Mouse (Mus musculus) layer of hippocampus, adult 18-20 months (tissue): ENCODE measurements at regions not wholly inside any gene's neighbourhood (a gene's known extent, or its start where the extent isn't known, plus 50 kb on each side); places are given as distances from the start of the nearest gene placed in this dataset.
A peak's percentile ranks its signal among the peaks of the same experiment; 100 is the strongest.

Experiments used
- DNase-seq, 2 experiments: peaks; one replicate each; pipeline ENCODE4 v3.0.0; 2022; ENCODE audit warnings: low spot score in 2 of 2

DNA sequence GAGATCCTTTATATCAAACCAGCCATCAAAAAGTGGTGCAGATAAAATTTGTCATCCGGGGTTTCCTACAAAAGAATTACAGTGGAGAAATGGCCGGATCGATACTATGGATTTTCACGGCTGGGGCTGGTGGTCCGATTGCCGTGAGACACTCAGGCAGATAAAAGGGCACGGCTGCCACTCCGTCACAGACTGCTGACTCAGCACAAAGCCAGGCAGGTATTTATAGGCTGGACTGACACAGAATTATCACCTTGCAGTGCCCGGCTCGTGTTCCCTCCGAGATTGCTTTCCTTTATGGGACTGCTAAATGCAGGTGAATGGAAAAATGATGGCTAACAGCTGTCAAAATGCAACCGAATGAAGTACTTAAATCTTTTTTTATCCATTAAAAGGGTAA lies 199.5 kb upstream of the Zfp64 start:
- DNase-seq, result no peak

DNA sequence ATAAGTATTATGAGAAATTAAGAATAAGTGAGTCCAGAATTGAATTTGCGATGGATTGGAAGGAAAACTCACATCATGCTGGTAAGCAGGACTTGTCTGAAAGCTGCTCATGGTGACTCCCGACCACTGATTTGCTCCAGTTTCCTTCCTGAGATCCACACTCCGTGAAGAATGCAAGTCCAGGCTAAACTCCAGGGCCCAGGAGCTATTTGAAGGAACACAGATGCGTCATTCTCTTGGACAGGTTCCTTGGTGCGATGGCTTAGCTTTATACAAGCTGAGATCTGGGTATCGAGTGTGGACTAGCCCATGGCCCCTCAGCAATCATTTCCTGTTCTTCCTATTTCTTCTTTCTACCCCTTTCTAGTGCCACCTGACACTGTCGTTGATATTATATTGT lies 192.3 kb upstream of the Zfp64 start:
- DNase-seq, result no peak

DNA sequence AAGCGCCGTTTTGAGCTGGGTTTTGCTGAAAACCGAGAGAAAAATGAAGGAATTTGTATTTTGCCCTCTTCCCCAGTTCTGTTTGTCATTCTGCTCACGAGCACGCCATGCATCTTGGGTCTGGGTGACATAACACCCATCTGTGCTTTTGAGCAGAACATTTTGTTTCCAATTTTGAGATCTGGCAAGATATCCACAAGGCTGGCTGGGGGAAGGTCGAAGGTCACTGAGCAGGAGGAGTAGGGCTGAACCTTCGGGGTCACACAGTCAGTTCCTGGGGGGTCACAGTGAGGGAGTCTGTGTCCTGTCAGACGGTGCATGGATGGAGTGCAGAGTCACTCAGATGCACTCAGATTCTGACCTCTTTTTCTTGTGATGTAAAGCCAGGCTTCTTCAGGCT lies 186.8 kb upstream of the Zfp64 start:
- DNase-seq, result no peak

DNA sequence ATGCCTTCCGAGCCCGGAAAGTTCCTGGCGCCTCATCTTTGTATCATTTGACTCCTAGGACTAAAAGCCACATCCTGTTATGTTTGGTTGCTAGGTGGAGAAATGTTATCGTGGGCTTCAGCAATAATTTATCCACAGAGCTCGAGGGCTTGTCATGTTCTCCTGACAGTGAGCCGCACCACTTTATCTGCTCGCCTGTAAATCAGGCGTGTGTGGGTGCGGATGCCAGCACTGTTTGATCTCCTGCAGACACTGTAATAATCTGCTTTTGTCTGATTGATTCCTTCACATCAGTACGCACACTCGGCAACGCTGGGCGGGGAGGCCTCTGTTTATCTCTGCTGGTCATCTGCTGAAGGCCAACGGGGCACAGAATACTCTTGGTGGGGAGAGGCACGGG lies 178.5 kb upstream of the Zfp64 start:
- no peak for DNase-seq

DNA sequence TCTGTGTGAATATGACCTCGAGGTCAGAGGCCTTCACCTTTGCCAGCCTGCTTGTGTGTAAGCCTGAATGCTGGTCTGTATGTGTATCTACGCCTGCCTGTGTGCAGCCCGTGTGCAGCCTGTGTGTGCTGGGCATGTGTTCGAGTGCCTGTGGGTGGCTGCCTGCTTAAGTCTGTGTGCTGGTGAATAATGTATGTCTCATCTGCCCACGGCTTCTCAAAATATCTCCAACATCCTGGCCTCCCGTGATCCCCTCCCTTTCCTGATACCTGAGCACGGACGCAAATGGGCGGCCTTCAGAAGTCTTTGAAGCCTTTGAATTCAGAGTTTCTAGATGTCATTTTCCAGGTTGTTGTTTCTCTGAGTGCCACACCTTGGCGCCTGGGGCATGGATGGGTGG lies 170.1 kb upstream of the Zfp64 start:
- no peak for DNase-seq

DNA sequence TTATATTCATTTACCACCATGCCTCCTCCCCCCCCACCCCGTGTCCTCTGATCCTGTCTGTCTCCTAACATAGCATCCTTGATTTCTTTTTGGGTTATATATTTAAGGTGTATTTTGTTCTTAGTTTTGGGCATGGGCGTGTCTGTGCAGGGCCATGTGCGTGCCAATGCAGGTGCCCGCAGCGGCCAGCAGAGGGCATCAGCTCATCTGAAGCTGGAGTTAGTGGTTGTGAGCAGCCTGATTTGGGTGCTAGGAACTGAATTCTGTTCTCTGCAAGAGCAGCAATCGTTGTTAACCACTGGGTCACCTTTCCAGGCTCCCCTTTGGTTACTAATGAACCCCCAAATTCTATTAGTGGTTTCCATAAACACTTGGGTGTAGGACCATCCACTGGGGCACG lies 167.5 kb upstream of the Zfp64 start:
- DNase-seq, result no peak

DNA sequence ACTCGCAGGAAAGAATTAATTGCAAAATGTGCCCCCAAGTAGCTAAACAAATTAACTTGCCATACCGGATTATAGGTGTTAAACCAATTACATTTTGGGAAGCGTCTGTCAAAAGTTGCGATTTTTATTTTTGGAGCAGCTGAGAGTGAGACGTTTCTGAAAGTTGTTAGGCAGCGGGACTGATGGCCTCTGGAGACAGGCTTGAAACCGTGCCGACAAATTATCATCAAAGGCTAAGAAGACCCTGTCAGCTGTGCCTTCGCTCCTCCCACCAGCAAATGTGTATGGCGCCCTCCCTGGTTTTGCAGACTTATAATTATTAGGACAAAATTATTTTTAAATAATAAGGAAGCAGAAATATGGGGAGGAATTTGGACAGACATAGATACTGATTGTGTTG lies 161.5 kb upstream of the Zfp64 start:
- DNase-seq, result no peak

DNA sequence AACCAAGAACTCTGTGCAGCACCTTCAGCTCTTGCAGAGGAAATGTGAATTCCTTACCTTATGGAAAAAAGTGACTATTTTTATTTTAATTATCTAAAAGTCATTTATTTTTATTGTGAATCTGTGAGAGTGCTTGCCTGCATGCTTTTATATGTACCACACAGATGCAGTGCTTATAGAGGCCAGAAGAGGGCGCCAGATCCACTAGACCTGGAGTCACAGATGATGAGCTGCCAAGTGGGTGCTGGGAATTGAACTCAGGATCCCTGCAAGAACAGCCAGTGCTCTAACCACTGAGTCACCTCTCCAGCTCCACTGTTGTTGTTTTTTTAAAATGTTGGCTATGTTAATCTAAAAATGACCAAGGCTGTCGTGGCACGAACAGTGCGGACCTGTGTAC lies 153.7 kb upstream of the Zfp64 start:
- no peak for DNase-seq

DNA sequence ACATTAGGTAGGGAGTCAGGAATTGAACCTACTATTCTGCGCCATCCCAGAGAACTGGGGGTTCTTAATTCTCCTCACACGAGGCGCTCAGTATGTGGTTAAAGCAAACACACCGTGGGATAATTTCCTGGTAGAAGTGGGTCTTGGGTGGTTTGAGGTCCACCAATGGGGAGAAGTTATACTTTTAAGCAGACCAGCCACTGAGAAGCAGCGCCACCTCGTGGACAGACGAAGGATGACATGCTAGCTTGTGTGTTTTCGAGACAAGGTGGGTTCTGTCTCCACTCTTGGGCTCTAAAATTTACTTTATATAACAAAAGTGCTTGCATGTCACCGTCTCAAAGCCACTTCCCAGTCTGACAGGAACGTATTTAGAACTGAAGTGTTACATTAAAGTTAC lies 152.7 kb upstream of the Zfp64 start:
- peak in 1 of 2 experiments; percentile 35 for DNase-seq

DNA sequence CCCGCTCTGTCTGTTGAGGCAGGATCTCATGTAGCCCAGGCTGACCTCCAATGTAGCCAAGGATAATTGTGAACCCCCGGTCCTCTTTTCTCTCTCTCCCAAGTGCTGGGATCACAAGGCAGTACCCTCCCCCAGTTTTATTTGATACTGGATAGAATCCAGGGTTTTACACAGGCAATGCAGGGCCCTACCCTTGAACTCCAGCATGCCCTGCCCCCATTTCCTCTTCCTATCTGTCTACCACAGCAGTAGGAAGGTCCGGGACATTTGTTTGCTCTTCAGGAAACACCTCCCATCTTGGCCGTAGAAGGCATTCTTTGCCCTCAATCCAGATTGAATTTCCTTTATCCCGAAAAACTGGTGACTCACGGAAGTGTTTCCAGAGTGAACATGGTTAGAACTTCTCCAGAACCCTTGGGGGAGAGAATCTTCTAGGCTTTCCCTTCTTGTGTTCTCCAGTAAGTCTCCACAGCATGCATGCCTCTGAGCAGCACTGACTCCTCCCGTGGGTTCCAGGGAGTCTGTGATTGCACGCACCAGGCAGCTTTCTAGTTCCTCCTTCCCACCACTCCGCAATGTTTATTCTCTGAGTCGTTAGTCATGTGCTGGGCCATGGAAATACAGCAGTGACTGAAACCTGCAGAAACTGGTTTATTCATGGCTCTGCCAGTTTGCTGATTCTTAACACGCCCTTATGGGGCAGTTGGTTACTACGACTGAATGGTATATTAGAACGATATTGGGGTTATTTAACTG lies 146.3 kb upstream of the Zfp64 start:
- DNase-seq, result no peak

DNA sequence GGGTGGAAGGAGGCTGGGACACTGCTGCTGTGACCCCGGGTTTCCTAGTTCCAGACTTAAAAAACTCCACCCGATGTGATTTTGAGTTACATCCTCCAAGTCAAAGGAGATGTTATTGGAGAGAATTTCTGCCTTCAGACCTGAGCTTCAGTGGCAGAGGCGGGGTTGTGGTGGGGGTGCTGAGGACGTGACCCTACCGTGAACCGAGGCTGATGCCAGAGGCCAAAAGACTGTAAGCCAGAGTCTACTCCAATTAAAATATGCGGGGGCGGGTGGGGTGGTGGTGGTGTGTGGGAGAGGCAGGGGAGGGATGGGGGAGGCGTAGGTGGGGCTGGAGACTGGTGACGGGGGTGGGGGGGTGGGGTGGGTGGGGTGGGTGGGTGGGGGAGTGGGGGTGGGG lies 145.1 kb upstream of the Zfp64 start:
- DNase-seq, result no peak

DNA sequence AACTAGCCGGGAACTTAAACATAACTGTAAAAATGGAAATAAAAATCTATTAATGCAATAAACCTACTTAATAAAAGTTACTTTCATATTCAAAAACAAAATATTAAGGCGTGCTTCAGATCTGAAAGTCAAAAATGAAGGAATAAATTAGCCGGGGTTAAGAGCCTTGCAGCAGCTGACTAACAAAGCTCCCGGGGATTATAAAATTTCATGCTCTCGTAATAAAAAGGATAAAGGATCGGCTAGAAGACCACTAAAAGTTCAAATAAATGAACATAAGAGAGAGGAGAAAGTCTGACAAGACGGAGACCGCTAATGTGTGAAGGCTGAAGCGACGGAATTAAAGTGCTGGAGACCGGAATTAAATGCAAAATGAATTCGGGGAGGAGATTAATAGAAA lies 144.3 kb upstream of the Zfp64 start:
- no peak for DNase-seq

DNA sequence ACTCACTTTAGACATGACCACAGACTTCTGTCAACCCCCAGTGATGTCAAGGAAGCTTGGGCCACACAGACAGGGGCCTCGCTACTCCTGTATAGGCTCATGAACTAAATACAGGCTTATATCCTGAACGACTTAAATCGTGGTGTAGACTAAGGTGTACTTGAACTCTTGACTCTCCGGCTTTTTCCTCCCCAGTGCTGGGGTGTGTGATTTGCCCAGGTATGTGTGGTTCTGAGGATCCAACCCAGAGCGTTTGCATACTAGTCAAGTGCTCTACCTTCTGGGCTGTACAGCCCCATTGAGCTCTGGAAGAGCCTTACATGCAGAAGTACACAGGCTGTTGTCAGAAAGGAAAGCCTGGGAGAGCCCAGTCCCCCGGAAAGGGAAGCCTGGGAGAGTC lies 143.2 kb upstream of the Zfp64 start:
- no peak for DNase-seq

DNA sequence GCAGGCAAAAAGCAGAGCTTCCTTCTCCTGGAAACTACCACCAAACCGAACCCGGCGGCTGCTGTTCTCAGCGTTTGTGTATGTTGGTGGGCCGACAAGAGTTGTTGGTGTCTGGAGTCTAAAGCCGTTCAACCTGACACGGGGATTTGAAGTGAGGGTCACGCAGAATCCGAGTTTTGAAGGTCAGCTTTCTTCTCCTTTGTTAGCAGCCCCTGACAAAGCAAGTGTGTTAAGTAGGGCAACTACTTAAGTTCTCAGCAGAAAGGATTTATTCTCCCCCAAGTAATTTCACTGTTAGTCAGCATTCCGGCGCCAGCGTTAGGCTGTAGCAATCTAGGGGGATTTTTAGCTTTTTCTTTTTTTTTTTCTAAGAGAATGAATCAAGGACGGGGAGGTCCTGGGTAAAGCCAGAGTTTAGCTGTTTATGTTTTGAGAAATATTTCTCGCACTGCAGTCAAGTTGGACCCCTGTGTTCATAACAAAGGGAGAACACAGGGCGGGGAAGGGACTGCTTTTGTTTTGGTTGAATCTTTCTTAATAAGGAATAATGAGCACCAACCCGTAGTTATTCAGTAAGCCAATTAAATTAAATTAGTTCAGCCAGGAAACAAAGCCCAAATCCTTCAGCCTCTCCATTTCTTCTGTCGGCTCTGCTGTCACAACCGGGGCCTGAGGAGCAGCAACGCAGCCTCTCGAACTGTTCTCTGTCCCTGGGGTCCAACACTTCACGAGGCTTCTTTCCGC lies 138.8 kb upstream of the Zfp64 start:
- DNase-seq, result no peak

DNA sequence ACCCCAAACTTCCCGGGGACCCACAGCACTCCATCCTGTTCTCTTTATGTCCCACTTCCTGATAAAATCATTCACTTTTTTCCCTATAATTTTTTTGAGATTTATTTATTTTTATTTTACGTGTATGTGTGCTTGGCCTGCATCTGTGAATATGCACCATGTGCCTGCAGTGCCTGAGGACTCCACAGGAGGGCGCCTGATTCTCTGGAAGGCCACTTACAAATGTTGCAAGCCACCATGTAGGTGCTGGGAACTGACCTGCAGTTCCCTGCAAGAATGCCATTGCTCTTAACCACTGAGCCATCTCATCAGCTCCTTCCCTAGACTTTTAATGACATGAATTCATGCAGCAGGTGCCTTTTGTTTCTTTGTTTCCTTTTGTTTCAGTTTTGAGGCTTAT lies 134.9 kb upstream of the Zfp64 start:
- DNase-seq, result no peak

DNA sequence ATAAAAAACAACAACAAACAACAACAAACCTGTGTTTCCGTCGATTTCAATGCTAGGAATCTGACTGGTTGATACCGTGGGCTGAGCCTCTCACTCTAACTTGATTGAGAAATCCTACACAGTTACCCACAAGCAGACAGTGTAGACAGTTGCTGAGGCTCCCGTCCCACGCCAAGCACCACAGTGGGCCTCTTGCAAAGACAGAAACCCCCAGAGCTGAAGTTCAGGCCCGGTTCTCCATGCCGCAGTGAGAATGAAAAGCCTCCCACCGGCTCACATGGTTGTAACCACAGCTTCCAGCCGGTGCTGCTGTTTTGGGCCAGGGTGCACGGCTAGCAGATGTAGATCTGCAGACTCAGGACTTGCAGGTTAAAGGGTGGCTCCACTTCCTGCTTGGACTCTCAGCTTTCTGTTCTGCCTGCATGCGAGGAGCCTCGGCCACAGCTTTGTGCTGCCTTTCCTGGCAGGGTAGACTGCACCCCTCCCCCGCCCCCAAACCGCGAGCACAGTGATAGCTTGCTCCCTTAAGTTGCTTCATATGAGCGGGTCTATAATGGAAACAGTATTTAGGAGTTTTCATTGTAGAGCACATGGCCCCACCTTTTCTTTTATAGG lies 133.6 kb upstream of the Zfp64 start:
- no peak for DNase-seq

DNA sequence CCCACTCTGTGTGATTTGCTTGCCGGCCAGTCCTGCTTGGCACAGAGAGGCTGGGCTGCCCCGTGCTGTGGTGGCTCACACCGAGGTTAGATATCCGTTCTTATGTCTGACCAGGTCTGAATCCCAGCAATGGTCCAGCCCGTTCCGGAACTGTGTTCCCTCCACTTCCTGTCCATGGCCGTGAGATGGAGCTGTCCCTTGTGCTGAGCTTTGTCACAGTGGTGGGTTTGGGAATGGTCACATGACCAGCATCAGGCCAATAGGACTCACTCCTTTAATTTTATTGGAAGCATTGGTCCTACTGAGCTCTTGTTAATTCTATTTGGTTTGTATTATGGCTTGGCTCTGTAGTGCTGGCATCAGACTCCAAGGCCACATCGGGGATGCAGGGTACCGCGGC lies 132.9 kb upstream of the Zfp64 start:
- DNase-seq, result no peak

DNA sequence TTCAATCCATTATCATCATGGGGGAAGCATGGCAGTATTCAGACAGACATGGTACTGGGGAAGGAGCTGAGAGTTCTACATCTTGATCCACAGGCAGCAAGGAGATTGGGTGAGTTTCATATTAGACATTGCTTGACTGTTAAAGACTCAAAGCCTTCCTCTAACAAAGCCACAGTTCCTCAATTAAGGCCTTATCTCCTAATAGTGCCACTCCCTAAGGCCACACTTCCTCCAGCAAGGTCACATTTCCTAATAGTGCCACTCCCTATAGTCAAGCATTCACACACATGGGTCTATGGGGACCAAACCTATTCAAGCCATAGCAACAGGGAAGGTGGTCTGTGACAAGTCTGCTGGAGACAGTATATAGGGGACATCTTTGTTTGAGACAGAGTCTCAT lies 115.9 kb upstream of the Zfp64 start:
- no peak for DNase-seq

DNA sequence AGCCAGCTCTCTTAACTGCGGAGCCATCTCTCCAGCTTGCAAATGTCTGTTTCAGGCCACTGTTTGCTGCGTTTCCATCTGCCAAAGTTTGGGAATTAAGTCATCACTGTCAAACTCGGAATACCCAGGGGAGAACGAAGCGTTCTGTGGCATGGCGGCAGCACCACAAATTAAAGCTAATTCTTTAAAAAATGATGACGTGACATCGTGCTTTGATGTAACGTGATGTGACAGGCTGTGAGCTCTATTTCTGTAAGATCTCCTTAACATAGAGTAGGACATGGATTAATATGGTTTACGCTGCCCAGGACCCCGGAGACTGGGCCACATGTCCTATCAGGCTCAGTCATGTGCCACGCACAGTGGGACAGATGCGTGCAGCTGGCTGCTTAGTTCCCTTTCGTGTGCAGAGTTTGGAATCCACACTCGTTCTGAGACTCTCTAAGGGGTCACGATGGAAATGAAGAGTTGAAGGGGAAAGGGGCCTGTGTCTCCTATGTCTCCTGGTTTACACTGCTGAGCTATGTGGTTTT lies 109.8 kb upstream of the Zfp64 start:
- DNase-seq, result no peak

DNA sequence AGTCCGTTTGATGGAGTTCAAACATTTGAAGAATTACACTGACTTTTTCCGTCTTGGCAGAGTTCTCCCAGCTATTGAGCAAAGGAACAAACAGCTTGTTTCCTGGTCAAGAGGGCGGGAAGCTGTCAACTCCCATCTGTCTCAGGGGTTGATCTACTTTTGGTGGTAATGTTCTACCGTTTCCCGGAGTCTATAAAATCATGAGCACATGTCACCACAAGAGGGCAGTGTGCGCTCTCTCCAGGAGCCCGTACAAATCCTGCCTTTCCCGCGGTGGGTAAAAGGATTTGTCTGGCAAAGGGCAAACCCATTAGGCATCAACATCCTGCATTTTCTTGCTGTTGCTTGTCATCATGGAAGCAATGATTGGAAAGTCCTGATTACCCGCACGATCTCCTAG lies 106.1 kb upstream of the Zfp64 start:
- peak; percentile 67 to 88 for DNase-seq

DNA sequence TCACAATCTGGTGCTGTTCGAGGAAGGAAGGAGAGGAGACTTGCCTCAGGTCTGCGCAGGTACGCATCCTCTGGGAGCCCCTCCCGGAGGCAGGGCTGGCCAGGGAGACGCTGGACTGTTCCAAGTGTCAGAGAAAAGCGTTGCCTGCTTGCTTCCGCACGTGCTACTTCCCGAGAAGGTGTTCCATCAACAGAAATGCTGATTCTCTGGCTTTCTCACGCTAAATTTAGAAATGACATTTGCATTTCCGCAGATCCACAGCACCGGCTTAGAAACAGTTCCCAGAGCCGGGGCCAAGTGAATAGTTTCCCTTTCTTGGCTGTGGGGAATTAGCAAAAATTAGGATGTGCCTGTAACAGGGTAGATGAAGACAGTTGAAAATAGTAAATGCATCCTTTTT lies 105.1 kb upstream of the Zfp64 start:
- peak in 1 of 2 experiments; percentile 6 for DNase-seq

DNA sequence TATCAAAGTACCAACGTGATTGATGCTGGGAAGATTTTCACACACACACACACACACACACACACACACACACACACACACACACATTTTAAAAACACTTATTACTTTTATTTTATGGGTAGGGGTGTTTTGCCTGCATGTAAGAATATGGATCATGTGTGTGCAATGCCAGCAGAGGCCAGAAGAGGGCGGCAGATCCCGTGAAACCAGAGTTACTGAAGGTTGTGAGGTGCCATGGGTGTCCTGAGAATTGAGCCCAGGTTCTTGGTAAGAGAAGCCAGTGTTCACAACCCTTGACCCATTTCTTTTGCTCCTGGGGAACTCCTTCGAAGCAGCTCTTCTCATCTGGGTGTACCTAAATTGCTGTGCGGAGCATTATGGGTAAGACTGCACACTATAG lies 102.4 kb upstream of the Zfp64 start:
- DNase-seq, result no peak
